Mouse (Mus musculus) stomach, postnatal 0 days (tissue): Measurements from ENCODE around the gene Tmem38b. TPM values are rescaled to one million over a fixed set of nuclear protein-coding genes. Genes with fewer than 3 reads are reported as not detected.
"Not testable (repeated sequence)": the region's sequence is repeated elsewhere in the genome, so short reads cannot be mapped to it uniquely, and the experiment has no call there.

Source experiments
- ATAC-seq: fragments of 200-750 bp; cut with Nextera tagmentation; 2 replicates; pipeline ENCODE4 v1.8.0; 2017; ENCODE audit not compliant: low FRiP score, low TSS enrichment
- DNase-seq: peaks from one replicate; pipeline ENCODE4 v3.0.0-alpha.2; 2016; ENCODE audit warnings: low spot score
- H3K27ac ChIP-seq: fragments of 300-500 bp; sonication (generic); replicated peaks from 2 replicates; pipeline ENCODE4 v1.5.1; 2014; ENCODE audit warnings: mild to moderate bottlenecking, control low read depth
- H3K27me3 ChIP-seq: fragments of 300-500 bp; sonication (generic); 2 replicates; pipeline ENCODE4 v1.6.1; 2014; ENCODE audit warnings: low read length; ENCODE audit not compliant: control insufficient read depth, insufficient read depth
- H3K36me3 ChIP-seq: fragments of 300-500 bp; sonication (generic); 2 replicates; pipeline ENCODE4 v1.6.1; 2014; ENCODE audit warnings: low read length, mixed read lengths; ENCODE audit not compliant: control insufficient read depth, insufficient read depth
- H3K4me1 ChIP-seq: fragments of 300-500 bp; sonication (generic); replicated peaks from 2 replicates; pipeline ENCODE4 v1.6.1; 2014; ENCODE audit warnings: antibody characterized with exemption; ENCODE audit not compliant: control insufficient read depth, insufficient read depth
- H3K4me2 ChIP-seq: fragments of 300-500 bp; sonication (generic); replicated peaks from 2 replicates; pipeline ENCODE4 v1.6.1; 2014; ENCODE audit warnings: low read depth, mild to moderate bottlenecking, control low read depth, moderate library complexity
- H3K4me3 ChIP-seq: fragments of 300-500 bp; sonication (generic); 2 replicates; pipeline ENCODE4 v1.5.1; 2014; ENCODE audit warnings: low read depth, low read length, control low read depth
- H3K9ac ChIP-seq: fragments of 300-500 bp; sonication (generic); 2 replicates; pipeline ENCODE4 v1.6.1; 2014; ENCODE audit warnings: mild to moderate bottlenecking, low read length, control low read depth, mixed read lengths
- H3K9me3 ChIP-seq: fragments of 300-500 bp; sonication (generic); 2 replicates; pipeline ENCODE4 v1.6.1; 2016; ENCODE audit warnings: low read length; ENCODE audit not compliant: control insufficient read depth
- CTCF ChIP-seq: IDR thresholded peaks from 2 replicates; pipeline ENCODE4 v1.5.1; 2016; ENCODE audit warnings: antibody characterized with exemption, low read depth, mild to moderate bottlenecking, moderate library complexity
- EP300 ChIP-seq: optimal IDR thresholded peaks from 2 replicates; pipeline ENCODE3; 2016; ENCODE audit warnings: antibody characterized with exemption
- WGBS: fragments of 180-500 bp; shearing (Covaris S2); extraction: QIAGEN DNeasy Blood & Tissue Kit; methylation state at CpG from one replicate; pipeline ENCODE4 v1.1.7; 2014; 5-methylcytosine and 5-hydroxymethylcytosine counted together
- polyA plus RNA-seq: library from polyadenylated mRNA; unstranded; fragments of >200 nt; fragmentation: Nextera tagmentation; extraction: Ambion mirVana; gene quantifications from 2 replicates; pipeline ENCODE4 v1.2.1, GENCODE M21; 2015

The Tmem38b gene
- polyA plus RNA-seq, 1 experiment from 2014 or later = 10.5 TPM

DNA sequence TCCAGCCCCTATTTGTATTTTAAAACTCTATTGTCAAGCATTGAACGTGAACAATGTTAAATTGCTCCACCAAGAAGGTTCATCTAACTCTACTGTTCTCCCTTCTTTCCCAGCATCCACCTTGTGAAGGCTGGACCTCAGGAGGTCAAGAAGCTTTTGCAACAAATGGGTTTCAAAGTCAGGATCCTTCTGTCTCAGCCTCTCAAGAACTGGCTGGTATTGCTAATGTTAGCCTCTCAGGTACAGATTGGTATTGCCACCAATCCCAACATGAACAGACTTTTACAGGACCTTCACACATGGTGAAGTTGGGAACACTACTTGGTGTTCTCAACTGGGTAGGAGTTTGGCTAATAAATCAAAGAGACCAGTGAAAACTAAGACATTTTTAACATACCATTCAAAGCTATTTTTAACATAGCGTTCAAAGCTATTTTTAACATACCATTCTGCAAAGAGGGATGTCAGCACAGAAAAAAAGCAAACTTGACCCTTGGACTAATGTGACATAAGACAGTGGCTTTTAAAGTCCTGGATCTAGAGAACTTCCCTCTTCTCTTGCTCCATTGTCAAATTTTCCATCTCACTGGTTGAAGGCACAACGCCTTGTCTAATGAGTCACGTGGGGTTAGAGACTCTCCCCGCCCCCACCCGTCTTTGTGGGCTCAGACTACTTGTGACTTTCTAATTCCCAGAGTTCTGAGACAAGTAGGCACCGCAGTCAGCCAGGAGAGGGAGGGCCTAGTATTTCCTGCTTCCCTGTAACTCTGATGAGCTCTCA, 26.8 kb upstream of the Tmem38b start:
- peak; percentile 35; the same call in 1 of the 2 replicates for ATAC-seq
- Histone ChIP-seq H3K4me3 (no peak overlapping the region), H3K27ac (no peak overlapping the region), H3K4me2 (no peak overlapping the region), H3K9ac (no peak overlapping the region), H3K9me3 (no peaks in the 10 kb centered on the region), H3K4me1 (no peaks in the 10 kb centered on the region), H3K27me3 (no peaks in the 10 kb centered on the region), H3K36me3 (no peaks in the 10 kb centered on the region)
- 50% methylated on average over 7 of the region's 7 CpGs for WGBS
- DNase-seq = no peak
- TF ChIP-seq CTCF (no peak), EP300 (no peak)

DNA sequence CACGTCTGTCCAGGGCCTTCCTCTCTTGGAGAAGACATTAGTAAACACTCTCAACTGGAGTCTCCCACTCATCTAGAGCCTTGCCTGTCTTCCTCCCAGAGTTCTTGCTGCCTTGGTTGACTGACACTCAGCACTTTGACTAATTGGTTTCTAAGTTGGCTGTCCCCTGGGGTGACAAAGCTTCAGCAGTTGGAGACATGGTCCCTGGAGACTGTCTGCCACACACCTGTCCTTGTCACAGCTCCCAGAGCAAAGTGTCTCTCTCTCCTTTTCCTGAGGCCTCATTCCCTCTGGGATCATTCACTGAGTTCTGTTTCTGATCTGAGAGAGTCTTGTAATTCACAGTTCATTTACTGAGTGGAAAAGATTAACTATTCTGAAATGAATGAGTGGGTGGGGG, 26.1 kb upstream of the Tmem38b start:
- Histone ChIP-seq H3K9me3 (no peaks in the 10 kb centered on the region), H3K4me1 (no peaks in the 10 kb centered on the region), H3K4me2 (no peak overlapping the region), H3K27me3 (no peaks in the 10 kb centered on the region), H3K36me3 (no peaks in the 10 kb centered on the region), H3K27ac (no peak overlapping the region), H3K4me3 (no peak overlapping the region), H3K9ac (no peak overlapping the region)
- ATAC-seq (no peak), DNase-seq (no peak)
- TF ChIP-seq CTCF = no peak
- TF ChIP-seq EP300 = no peak
- WGBS = 51% methylated on average over 1 of the region's 1 CpGs

DNA sequence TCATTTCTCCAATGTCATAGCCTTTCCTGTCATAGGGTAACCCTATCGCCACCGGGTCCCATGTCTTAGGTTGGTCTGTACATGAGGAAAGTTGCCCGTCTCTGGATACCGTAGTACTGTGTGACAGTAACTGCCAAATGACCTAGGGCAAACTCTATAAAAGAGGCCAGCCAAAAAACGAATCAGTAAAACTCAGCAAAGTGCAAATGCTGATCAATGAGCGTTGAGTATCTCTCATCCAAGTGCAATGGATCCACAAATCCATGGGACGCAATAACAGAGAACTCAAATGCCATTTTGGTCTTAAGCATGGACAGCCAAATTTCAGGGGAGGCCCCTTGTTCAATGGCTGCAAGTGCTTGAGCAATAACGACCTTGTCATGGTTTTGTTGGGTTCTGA, 22.2 kb upstream of the Tmem38b start:
- H3K4me2 ChIP-seq, H3K27me3 ChIP-seq, H3K9ac ChIP-seq, DNase-seq, H3K4me1 ChIP-seq, H3K4me3 ChIP-seq, H3K9me3 ChIP-seq, H3K36me3 ChIP-seq, H3K27ac ChIP-seq, ATAC-seq: not testable (repeated sequence)
- WGBS = 96% methylated on average over 7 of the region's 8 CpGs

DNA sequence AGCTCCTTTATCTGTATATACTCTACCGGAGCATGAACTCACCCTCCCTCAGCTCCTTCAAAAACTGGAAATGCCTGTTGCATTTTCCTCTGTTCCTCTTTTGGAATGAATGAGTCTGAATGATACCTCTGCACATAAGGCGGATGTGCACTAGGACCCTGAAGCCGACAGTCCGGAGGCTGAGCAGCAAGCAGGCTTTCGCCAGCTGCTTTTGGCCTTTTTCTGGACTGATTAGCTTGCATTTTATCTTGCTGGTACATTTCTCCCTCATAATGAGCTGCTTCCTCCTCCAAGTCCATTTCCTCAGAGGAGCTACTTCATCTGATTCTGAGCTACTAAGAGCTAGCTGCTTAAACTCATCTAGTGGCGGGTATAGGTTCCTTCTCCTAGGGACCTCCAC, 19.4 kb upstream of the Tmem38b start:
- 79% methylated on average over 6 of the region's 6 CpGs for WGBS
- ATAC-seq, H3K9me3 ChIP-seq, H3K4me3 ChIP-seq, H3K4me1 ChIP-seq, H3K27me3 ChIP-seq, H3K4me2 ChIP-seq, DNase-seq, H3K9ac ChIP-seq, H3K36me3 ChIP-seq, H3K27ac ChIP-seq: not testable (repeated sequence)

DNA sequence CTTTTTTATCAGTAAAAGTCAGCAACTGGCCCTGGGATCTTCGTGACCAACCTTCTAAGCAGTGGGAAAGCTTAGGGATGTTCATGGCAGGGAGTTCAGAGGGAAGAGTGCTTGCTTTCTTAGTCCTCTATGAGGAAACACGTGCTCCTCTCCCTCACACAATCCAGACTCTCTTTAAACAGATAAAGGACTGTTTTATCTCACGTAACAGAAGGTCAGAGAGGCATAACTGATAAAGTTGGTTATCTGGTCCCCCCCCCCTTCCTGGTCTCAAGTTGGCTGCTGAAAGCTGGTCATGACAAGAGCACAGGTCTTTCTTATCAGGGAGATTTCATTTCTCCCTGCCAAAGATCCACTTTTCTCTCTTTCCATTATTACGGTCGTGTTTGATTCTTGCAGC, 7.5 kb upstream of the Tmem38b start:
- Histone ChIP-seq H3K4me2 (no peak overlapping the region), H3K4me3 (no peak overlapping the region), H3K9me3 (no peaks in the 10 kb centered on the region), H3K27me3 (no peaks in the 10 kb centered on the region), H3K27ac (no peak overlapping the region), H3K4me1 (no peaks in the 10 kb centered on the region), H3K36me3 (no peaks in the 10 kb centered on the region), H3K9ac (no peak overlapping the region)
- WGBS = 55% methylated on average over 5 of the region's 5 CpGs
- TF ChIP-seq EP300 (no peak), CTCF (no peak)
- DNase-seq (no peak), ATAC-seq (no peak)

DNA sequence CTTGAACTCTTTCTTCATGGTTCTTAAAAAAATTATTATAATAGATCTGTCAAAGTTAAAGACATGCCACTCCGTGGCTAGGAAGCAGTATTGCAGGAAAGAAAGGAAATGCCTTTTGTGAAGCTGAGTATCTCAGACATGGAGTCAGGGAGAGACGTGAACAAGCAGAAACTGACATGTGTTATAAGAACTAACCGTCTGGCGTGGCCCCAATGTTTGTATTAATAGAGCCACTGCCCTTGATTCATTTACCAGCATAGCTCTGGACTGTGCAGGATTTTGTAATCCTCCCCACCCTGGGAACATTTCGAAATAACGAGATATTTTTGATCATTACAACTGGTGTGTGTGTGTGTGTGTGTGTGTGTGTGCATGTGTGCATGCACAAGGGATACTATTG, 2.1 kb upstream of the Tmem38b start:
- DNase-seq (peak; percentile 58), ATAC-seq (peak; percentile 75)
- Histone ChIP-seq H3K36me3 (no peaks in the 10 kb centered on the region), H3K9me3 (no peaks in the 10 kb centered on the region), H3K27ac (no peak overlapping the region), H3K4me2 (0 out of 2 replicates have a peak overlapping the region, but pooled peaks have one; percentile 5), H3K4me1 (0 out of 2 replicates have a peak, but pooled peaks cover 3% of the 10 kb centered on the region), H3K9ac (no peak overlapping the region), H3K27me3 (no peaks in the 10 kb centered on the region), H3K4me3 (no peak overlapping the region)
- TF ChIP-seq EP300 (no peak), CTCF (peak; percentile 57)
- WGBS = 11% methylated on average over 6 of the region's 6 CpGs
